Mouse (Mus musculus): ENCODE data around the gene Btbd2.

GRCm38 (mm10) chr10:80669737-80670485 is 13.0 kb upstream of the Btbd2 start:
- TF ChIP-seq CTCF (IDR thresholded peaks at IDR 0.05; ENCODE audit: extremely low read depth, insufficient read depth, insufficient read length, insufficient replicate concordance) (no peak), POLR2A (IDR thresholded peaks at IDR 0.05; ENCODE audit: low read depth, low read length) (no peak)
